Mouse (Mus musculus) olfactory bulb, adult 2 months (tissue): ENCODE data around the gene Tgfbr2.

Source experiments
- CTCF ChIP-seq: fragments of 200-500 bp; IDR thresholded peaks from 2 replicates; pipeline ENCODE4 v1.5.1; 2012; ENCODE audit warnings: low read depth, mild to moderate bottlenecking, low read length, moderate library complexity; ENCODE audit not compliant: insufficient read depth
- POLR2A ChIP-seq: fragments of 200-500 bp; IDR thresholded peaks from 2 replicates; pipeline ENCODE4 v1.6.1; 2012; ENCODE audit warnings: mild to moderate bottlenecking, low read depth, low read length, moderate library complexity; ENCODE audit not compliant: insufficient read depth

DNA sequence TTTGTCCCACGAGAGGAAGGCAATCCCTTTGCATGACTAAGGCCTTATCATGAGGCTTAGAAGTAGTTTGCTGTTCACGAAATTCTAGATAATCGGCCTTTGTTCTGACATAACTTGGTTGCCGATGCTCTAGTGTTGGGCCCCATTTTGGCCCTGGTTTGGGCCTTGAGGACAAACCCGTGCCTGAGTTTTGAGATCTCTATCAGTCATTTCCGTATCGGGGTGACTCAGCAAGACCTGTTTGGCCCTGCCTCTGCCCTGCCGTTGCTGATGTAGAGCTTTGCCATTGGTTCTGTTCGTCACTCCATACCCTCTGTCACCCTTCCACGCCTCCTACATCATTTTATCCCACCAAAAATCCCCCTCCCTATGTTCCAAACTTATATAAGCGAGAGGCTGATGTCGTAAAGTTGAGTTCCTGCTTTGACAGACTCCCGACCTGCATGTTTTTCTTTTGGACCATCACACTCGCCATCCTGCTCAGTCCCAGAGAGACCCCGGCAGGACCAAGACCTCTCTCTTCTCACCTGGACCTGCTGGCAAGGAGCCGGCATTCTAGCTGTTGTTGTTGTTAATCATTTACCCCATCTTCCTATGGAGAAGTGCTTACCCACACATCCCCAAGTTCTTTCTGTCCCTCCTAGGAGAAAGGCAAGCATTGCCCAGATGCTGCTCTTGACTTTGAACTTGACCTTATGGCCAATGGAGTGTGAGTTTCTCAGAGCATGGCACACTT is 33.2 kb upstream of the Tgfbr2 start:
- no peak for TF ChIP-seq POLR2A
- TF ChIP-seq CTCF: no peak
